Mouse (Mus musculus) natural killer cell, adult 2 months (primary cell): ENCODE results near the gene C2cd2.
"Not testable (repeated sequence)": the region's sequence is repeated elsewhere in the genome, so short reads cannot be mapped to it uniquely, and the experiment has no call there.

Experiments
- DNase-seq, 2 experiments: peaks; one replicate each; pipeline ENCODE4 v3.0.0; 2022; ENCODE audit warnings: low spot score in 2 of 2

Gene C2cd2

GRCm38 (mm10) chr16:97962151-97962948 lies at the start of gene C2cd2, which contains the start of gene Zbtb21:
Gene C2cd2, minus strand, starts transcription at chr16:97962598.
Gene Zbtb21, minus strand, starts transcription at chr16:97962622.
- peak; percentile 94 to 95 for DNase-seq

GRCm38 (mm10) chr16:97997383-97997731 lies 35.0 kb upstream of the C2cd2 start:
- not testable (repeated sequence) for DNase-seq

GRCm38 (mm10) chr16:97996616-97997382 lies 34.4 kb upstream of the C2cd2 start, which contains the start of gene B230307C23Rik:
Gene B230307C23Rik, plus strand, starts transcription at chr16:97997315.
- DNase-seq, result peak; percentile 76 to 81

- no peak for DNase-seq
Observed at GRCm38 (mm10) chr16:97995849-97996615, 33.6 kb upstream of the C2cd2 start.

GRCm38 (mm10) chr16:97992477-97992876 lies 30.1 kb upstream of the C2cd2 start:
- not testable (repeated sequence) for DNase-seq

- no peak for DNase-seq
Observed at GRCm38 (mm10) chr16:97991517-97991916, 29.1 kb upstream of the C2cd2 start.

- DNase-seq, result no peak
Observed at GRCm38 (mm10) chr16:97984589-97984988, 22.2 kb upstream of the C2cd2 start.

- no peak for DNase-seq
Observed at GRCm38 (mm10) chr16:97981362-97981761, 19.0 kb upstream of the C2cd2 start.

- DNase-seq, result no peak
Observed at GRCm38 (mm10) chr16:97977722-97978121, 15.3 kb upstream of the C2cd2 start.

GRCm38 (mm10) chr16:97977277-97977676 lies 14.9 kb upstream of the C2cd2 start:
- DNase-seq, result no peak

GRCm38 (mm10) chr16:97963956-97964540 lies 1.6 kb upstream of the C2cd2 start:
- DNase-seq, result peak; percentile 34 to 68

GRCm38 (mm10) chr16:97961381-97962150 lies 832 bp downstream of the C2cd2 start:
- no peak for DNase-seq

- DNase-seq, result no peak
Observed at GRCm38 (mm10) chr16:97960348-97960747, 2.0 kb downstream of the C2cd2 start.

- no peak for DNase-seq
Observed at GRCm38 (mm10) chr16:97958401-97958973, 3.9 kb downstream of the C2cd2 start.

GRCm38 (mm10) chr16:97957626-97958025 lies 4.8 kb downstream of the C2cd2 start:
- no peak for DNase-seq

- DNase-seq, result no peak
Observed at GRCm38 (mm10) chr16:97956011-97956410, 6.4 kb downstream of the C2cd2 start.

- no peak for DNase-seq
Observed at GRCm38 (mm10) chr16:97953300-97953699, 9.1 kb downstream of the C2cd2 start.

GRCm38 (mm10) chr16:97952801-97953200 lies 9.6 kb downstream of the C2cd2 start:
- no peak for DNase-seq

- DNase-seq, result no peak
Observed at GRCm38 (mm10) chr16:97952371-97952770, 10.0 kb downstream of the C2cd2 start.

- DNase-seq, result no peak
Observed at GRCm38 (mm10) chr16:97950061-97950460, 12.3 kb downstream of the C2cd2 start.
